Mouse (Mus musculus): Measurements from ENCODE around the gene Clic1.
"Not testable (repeated sequence)": the region's sequence is repeated elsewhere in the genome, so short reads cannot be mapped to it uniquely, and the experiment has no call there.

The Clic1 gene

DNA sequence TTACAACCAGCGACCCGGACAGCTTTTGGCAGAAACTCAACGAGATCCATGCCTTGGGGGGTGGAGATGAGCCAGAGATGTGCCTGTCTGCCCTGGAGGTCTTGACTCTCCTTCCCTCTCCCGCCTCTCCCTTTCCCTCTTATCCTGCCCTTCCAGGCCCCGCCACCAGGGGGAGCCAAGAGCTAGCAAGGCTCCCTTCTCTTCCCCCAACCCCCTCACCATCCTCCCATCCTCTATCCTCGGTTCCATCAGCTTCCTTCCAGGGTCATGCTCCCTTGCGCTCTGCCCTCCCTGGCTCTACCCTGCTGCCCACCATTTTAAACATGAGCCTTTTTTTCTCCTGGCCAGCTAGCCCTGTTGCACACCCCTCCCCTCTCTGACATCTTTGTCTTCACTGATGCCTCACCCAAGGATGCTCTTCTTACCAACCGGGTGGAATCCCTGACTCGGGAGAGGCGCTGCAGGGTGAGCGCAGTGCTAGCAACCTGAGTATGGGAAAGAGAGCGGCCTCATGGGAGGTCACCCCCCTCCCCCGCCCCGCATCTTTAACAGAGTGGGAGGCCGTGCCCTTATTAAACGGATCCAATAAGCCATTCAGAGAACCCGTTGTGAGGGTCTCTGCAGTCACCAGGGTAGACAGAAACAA lies 28.5 kb upstream of the Clic1 start:
- DNase-seq = peak; percentile 91

DNA sequence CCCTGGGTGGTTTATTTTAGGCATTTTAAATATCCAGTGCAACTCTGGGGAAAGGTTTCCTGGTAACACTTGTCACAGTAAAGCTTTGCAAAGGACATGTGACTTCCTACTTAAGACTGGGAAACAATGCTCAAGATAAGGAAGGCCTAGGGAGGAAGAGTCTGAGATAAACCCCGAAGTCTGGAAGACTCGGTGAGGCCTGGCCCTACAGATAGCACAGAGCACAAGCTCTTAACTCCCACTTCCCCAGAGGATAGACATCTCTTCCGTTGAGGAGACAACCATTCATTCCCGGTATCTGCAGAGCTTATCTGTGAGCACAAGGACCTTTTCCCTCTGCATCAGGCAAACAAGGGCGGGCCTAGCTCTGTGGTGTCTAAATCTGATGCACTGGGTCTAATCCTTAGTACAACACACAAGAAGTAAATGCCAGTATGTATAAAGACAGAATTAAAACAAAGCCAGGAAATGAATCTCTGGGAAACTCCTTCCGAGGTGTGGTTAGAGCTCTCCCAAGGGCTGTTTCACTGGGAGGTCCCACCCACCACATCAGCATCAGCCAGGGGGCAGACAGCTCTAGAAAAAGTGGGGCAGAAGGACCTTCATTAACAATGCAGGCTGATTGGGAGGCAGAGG lies 27.8 kb upstream of the Clic1 start:
- DNase-seq = peak; percentile 10

DNA sequence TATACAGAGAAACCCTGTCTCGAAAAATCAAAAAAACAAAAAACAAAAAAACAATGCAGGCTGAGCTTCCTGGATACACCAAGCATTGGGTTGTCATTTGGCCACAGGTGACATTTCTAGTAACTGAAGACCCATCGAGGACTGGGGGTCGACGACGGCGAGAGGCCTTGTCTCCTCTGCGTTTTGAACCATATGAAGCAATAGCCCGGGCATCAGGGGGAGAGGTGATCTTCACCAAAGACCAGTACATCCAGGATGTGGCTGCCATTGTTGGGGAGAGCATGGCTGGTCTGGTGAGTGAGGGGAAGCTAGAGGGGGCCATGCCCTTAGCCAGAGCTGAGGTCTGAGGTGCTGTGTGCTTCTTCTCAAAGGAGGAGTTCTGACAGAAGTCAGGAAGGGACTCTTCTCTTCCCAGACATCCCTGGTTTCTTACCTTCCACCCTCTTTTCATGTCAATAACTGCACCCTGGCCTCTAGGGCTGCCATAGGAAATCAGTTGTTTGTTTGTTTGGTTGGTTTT lies 27.2 kb upstream of the Clic1 start:
- no peak for DNase-seq

DNA sequence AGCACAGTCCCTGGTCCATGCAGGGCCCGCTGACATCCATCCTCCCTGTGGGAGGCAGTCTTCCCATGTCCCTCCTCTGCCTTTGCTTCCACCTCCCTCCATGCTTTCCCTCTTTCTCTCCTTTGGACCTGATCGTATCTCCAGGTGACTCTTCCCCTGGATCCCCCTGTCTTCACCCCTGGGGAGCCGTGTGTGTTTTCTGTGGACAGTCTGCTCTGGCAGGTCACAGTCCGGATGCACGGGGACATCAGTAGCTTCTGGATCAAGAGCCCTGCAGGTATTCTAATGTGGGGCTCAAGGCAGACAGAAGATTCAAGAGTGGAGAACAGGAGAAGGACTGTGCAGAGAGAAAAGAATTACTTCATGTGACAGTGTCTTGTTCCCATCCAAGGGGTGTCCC lies 26.5 kb upstream of the Clic1 start:
- DNase-seq = no peak

DNA sequence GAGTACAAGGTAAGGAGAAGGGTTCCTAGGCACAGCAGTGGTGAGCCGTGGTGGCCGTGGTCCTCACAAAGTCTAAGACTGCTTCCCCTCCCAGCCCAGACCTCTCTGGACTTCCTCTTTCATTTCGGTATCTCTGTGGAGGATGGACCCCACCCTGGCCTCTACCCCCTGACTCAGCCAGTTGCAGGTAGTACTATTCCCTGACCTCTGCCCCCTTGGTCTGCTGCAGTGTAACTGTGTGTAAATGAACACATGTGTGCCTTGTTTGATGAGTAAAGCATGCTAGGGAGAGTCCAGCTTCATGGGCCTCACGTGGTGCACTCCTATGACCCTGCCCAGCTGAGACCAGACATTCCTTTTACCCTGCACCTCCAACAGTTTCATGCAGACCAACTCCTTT lies 26.0 kb upstream of the Clic1 start:
- DNase-seq = no peak

DNA sequence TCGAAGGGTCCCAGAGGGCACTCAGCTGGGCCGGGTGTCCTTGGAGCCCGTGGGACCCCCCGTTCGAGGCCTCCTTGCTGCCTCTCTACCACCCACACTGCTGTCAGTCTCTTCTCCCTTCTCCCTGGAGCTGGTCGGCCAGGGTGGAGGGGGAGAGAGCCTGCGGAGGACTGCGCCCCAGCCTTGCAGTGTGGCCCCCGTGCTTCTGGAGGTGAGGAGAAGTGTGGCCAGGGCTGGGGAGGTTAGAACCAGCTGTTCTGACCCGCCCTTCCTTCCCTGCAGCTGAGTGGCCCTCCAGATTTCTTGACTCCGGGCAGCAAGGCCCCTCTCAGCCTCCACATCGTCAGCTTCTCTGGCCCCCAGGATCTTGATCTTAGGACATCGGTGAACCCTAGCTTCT lies 25.5 kb upstream of the Clic1 start:
- no peak for DNase-seq

DNA sequence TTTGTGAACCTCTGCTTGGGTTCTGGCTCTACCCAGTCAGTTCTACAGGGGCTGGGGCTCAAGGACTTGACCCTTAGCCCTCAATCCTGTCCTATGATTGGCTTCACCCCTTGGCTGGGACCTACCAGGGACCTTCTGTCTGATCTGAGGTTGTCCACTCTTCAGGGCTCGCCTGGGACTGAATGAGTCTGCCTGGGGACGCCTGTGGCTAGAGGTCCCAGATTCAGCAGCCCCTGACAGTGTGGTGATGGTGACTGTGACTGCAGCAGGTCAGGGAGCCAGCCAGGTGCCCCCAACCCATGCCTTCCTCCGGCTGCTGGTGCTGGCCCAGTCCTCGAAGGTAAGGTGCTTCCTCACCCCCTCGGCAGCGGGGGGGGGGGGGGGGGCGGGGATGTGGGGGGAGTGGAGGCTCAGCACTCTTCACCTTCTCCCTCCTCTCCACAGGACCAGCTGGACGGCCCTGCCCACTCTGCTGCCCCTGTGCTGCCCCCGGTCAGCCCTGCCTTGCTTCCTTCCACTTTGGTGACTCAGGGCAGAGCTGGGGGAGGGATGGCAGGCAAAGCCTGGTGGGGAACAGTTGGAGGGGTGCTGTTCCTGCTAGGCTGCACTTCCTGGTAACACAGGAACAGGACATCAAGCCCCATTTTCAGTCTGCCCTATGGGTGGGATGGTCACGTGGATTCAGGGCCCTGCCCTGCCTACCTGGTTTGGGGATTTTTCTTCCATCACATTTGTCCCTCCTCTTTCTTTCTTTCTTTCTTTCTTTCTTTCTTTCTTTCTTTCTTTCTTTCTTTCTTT lies 24.9 kb upstream of the Clic1 start:
- no peak for DNase-seq

DNA sequence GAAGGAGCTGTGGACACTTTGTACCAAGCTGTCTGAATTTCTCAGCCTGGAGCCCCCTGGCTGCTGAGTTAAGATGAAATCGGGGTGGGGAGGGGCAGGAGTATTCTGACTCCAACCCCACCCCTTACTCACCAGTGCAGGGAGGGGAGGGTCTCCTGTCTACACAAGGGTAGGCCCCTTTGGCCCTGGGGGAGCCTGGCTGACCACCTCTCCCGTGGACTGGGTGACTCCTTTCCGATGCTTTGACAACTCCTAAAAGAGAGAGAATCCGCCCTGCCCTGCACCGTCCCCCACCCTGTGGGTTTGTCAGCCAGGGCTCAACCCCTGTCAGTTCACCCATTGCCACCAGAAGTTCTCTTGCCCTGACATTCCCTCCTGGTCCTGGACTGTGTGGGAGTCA lies 23.6 kb upstream of the Clic1 start:
- no peak for DNase-seq

DNA sequence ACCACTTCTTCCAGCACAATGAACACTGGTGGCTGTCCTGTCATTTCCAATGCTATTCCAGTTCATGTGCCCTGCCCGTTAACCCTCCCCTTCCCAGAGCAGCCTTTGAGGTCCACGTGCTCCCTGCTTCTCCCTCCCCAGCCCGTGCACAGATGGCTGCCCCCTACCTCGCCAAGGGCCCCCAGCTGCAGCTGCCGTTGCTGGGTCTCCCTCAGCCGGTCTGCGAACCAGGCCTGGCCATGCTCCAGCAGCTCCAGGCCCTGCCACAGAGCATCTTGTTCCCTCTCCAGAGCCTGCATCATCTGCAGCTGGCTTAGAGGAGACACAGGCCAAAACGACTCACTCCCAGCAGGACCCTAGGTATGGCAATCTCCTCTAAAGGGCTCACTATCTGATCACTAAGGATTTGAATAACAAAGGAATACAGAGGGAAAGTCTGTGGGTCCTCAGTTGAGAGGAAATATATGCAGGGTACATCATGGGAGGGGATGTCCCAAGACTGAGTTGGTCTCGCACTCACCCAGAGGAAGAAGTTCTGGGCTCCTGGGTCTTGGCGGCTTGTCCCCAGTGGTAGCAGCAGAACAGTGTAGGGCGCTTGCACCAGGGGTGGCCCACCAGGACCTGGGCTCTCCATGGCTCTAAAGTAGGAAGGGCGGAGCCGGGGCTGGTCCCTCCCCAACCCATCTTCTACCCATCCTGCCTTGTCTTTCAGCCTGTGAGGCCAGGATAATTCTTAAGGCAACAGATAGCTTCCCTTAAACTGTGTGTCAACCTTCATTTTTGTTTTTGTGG lies 22.3 kb upstream of the Clic1 start, which contains the start of gene Sapcd1:
TSS of gene Sapcd1 (minus strand) at position 740 of the 792 bp plus-strand sequence.
- DNase-seq = no peak

DNA sequence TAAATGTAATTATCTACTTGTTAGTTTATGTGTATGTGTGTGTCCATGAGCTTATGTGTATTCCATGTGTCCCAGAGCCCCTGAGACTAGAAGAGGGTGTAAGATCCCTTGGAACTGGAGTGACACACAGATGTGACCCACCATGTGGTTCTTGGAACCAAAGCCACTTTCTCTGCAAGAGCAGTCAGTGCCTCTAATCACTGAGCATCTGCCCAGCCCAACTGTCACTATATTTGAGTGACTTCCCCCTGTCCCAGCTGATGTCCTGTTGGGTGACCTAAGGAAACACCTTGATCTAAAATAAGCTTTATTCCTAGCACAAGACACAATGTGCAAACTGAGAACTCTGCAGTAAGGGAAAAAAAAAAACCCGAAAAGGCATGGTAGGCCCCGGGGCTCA lies 21.5 kb upstream of the Clic1 start:
- no peak for DNase-seq

DNA sequence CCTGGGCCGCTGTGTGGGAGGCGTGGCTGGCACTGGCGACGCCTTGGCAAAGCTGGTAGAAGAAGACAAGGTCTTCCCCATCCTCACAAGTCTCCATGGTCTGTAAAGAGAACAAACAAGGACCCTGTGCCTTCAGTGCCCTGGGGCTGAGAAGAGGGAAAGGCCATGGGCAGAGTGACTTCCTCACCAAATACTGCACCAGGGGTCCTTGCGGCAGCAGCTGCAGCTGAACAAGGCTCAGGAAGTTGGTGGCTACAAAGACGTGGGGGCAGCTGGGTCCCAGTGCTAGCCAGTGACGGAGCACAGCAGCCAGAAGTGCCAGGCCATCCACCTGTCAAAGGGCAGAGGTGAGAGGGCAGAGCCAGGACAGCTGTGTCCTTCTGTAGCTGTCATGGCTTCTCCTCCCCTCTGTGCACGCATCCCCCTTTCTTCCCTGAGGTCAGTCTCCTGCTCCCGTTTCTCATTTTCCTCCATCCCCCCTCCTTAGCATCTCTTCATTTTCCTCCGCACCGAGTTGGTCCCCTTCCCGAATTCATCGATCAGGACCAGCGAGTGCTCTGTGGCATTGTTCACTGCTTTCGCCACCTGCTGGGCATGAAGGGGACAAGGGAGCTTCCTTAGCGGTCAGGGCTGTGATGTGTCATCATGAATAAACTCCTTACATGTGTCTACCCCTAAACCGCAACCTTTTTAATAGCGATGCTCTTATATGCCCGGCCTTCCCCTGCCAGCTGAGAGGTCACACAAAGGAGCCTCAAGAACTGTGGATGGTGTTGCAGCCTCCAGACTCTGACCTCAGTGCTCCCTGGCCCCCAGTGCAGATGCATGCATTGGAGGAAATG lies 19.9 kb upstream of the Clic1 start:
- DNase-seq = peak; percentile 23

DNA sequence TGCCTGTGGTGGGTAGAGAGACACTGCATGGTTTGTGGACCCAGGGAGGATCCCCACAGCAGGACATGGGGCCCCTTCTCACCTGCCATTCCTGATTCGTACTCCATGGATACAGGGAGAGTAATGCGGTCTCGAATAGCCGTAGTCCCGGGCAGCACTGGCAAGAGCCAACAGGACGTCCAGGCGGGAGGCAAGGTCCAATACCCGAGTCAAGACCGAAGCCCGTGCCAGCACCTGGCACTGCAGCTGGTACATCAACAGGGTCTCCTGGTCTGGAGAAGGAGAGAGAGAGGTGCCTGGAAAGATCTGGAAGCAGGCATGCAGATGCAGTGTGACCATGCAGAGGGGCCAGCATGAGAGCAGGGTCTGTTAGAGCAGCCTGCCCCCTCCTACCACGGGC lies 18.5 kb upstream of the Clic1 start:
- DNase-seq = no peak

DNA sequence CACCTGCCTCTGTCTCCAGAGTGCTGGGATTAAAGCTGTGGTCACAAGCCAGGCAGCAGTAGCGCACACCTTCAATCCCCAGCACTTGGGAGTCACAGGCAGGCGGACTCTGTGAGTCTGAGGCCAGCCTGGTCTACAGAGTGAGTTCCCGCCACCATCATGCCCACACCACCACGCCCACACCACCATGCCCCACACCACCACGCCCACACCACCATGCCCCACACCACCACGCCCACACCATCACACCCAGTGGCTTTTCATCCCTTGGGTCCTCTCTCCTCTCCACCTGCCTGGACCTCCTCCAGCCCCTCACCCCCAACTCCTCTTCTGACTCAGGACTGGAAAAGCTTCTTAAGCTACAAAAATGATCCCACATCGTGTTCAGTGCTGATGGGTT lies 17.9 kb upstream of the Clic1 start:
- no peak for DNase-seq

DNA sequence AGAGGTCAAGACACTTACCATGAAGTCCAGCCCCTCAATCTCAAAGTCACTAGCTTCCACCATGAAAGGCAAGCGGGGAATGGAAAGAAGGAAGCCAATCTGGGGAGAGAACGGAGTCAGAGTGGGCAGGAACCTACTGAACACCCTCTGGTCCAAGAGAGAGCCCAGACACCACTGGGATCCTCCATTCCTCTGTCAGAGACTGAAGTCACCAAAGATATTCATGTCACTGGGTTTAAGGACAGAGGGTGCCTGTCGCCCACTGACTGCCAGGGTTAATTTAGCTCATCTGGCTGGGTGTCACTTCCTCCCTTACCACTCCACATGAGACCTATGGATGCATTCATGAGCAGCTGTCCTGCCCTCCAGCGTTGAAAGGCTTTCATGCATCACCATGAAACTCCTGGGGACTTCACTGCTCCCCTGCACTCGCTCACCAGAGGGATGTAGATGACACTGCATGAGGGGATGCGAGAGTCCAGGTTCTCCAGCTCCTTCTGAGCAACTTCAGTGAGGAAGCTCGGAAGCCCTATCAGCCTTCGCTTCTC lies 17.4 kb upstream of the Clic1 start:
- DNase-seq = no peak

DNA sequence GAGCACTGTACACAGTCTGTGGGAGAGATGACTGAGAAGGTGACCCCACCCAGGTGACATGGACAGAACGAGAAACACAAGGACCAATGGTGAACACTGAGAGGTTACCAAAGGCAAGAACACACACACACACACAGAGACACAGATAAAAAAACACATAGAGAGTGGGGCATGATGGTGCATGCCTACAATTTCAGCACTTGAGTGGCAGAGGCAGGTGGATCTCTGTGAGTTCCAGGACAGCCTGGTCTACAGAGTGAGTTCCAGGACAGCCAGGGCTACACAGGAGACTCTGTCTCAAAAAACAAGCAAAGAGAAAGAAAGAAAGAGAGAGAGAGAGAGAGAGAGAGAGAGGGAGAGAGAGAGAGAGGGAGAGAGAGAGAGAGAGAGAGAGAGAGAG lies 16.1 kb upstream of the Clic1 start:
- DNase-seq = not testable (repeated sequence)

DNA sequence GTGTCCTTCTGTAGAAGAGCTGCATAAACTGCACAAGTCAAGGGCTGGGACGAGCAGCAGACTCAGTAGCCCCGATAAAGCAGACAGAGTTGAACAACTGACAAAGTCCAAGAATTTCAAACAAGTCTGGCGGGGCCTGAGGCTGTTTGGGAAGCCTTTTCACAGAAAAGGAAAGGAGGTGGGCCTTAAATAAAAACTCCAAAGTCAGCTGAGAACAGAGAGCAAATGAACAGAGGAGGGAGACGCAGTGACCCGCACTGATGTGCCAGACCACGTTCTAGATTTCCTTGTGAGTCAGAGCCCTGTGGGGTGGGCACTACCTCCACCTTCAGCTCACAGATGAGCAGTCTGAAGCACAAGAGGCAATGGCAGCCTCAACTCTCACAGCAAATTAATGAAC lies 14.9 kb upstream of the Clic1 start:
- DNase-seq = no peak

DNA sequence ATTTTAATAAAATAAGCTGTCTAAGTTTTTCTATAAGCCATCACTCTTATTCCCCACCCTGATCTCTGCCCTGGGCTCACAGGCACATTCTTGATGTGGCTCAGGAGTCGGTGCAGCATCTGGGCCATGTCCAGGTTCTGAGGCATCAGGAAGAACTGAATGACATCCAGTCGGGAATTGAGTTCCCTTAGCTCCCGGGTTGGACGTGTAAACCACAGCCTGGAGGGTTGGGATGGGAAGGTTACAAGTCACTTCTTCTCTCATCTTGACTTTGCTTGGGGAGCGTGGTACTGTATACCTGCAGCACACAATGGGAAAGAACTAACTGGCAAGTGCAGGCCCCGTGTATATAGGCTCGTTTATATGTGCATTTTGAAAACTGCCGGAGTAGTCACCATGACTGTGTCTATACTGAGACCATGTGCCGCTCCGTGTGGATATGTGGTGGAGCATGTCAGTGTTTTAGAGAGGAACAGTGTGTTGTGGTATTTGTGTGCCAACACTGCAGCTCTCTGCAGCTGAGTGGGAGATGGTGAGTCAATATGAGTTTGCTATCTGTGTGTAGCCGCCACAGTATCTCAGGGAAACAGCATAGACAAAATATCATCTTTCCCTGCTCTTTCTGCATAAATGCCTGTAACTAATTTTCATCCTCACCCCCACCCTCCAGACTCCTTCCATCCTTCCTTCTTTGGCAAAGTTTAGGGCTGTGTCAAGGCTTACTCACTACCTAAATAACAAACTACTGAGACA lies 10.5 kb upstream of the Clic1 start:
- DNase-seq = no peak

DNA sequence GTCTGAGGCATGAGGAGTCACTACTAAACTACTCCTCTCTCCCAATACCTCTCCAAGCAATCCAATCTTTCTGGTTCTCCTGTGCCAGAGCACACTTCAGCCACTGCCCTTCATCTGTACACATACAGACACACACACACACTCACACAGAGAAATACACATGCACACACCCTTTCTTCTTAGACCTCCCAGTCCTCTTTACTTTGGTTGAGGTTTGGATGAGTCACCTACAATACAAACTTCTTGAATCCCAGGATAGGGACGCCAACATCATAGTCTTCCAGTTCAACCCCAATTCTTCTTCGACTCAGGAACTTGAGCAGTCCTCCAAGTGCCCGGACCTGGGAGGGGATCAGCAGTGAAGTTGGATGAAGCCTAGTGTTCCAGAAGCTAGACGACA lies 6.0 kb upstream of the Clic1 start:
- DNase-seq = no peak

DNA sequence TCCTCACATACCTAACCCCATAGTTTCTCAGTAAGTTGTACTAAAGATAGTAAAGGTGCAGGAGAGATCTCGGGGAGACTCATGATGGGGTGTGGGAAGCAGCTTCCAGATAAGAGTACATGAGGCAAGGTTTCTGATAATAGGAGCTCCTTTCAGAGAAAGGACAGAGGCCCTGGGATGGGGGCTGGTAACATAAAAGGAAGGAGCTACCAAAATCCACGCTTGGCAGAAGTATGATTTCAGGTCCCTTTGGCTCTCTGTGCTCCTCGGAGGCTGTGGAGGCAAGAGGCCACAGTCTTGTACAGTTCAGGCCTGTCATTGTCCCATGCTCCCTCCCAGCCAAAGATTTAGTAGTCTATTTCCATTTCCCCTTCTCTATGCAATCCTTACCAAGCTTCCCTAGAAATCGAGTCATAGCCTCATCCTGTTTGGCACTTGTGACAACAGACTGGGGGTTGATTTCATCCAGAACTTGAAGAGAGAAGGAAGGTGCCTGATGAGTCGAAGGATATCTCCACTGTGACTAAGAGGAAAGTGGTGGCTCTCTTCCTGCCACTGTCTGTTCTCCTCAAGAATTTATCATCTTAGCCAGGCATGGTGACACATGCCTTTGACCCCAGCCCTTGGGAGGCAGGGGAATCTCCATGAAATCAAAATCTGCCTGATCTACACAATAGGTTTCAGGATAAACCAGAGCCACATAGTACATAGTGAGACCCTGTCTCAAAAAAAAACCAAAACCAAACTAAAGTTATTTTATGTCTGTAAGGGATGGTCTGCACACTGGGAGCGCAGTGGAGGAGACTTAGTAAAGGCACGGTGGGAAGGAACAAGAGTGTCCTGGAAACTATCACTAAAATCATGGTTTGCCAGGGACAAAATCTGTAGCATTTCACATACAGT lies 4.6 kb upstream of the Clic1 start:
- DNase-seq = no peak

All from kidney, adult 18-20 months (tissue).